Mouse (Mus musculus): ENCODE results near the gene Aqp5.
A peak's percentile ranks its signal among the peaks of the same experiment; 100 is the strongest.

Gene Aqp5

DNA sequence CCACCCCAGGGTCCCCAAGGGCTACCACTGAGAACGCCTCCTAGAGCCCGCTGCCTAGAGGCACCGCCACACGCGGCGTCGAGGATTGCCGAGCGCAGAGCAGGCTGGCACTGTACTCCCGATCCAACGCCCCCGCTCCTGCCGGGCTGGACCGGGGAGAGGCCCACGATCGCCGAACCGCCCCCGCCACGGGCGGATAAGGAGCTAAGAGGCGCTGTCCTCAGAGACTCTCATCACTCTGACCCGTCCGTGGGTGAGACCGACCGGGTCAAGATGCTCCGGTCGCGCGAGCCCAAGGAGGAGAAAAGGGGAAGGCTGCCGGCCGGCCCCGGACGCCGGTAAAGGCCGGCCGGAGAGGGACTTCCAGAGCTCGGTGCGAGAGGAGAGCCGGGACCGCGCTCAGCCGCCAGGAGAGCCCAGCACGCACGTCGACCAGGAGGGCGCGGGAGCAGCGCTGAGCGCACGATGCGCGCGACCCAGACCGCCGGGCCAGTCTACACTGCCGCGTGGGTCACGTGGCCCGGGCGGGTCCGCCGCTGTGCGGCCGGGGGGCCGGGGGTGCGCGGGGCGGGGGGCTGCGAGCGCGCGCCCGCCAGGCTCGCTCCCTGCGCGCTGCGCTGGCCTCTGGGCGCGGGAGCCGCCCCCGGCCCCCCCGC, at the start of gene Aqp5:
TSS of gene Aqp5 (plus strand) at position 354 of the 656 bp plus-strand sequence.
- no peak for DNase-seq (ENCODE audit: low read depth)

DNA sequence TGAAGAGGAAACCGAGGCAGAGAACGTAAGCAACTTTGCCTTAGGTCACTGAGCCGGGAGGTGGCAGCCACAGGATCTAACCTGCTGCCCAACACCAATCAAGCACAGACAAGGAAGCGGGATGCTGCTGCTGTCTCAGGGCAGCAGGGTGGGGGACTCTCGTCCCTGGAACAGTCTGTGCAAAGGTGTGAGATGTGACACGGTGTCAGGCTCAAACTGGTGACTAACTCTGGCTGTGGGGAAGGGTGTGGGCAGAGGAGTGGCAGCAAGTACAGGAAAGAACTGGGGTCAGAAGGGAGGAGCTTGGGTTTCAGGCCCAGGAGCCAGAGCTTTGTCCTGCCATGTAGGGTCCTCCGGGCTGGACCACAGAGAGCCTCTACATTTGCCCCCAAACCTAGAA, 46.5 kb upstream of the Aqp5 start:
- no peak for DNase-seq (ENCODE audit: low read depth)

DNA sequence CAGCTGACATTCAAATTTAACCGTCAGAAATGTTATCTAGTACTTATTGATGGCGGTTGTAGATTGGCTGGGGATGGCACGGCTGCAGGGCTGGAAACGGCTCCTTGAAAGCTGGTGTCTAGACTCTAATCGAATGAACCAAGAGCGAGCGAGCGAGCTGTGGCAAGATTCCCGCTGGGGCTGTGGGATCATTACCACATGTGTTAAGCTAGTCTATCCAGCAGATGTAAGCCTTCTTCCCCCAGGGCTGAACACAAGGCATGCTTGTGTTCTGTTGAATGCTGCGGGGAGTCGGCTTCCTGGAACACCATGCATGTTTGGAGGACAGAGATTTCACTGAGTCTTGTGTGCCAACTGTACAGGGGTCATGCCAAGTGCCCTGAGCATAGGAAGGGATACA, 44.0 kb upstream of the Aqp5 start:
- DNase-seq (ENCODE audit: low read depth), result no peak

DNA sequence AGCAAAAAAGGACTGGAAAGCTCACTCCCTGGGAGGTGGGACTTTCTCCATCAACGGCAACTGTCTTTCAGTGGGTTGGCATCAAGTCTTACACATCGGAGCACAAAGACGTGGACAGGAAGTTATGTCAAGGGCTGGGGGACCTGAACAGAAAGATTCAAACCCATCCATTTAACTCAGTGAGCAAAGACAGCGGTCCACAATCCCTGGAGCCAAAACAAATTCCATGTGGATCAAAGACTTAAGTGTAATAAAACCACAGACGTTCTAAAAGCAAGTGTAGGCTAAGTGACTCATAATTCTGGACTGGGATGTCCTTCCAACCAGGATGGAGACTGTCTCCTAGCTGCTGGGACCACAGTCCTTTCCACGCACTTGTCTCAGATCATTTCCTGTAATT, 42.9 kb upstream of the Aqp5 start:
- no peak for DNase-seq (ENCODE audit: low read depth)

DNA sequence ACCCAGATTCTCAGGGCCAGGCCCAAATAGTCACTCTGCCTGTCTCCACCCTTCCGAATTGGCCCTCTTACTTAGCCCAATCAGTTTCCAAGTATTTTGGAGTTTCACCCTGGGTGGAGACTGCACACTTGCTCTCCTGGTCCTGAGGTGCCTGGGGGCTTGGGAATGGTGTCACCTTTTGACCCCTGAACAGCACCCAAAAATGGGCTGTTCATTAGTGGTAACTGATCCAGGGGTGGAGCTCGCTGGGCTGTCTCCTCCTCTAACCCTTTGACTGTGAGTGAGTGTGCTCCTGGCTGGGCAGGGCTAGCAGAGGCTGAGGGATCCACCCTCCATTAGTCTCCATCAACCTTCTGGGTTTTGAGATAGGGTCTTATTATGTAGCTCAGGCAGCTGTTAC, 40.7 kb upstream of the Aqp5 start:
- no peak for DNase-seq (ENCODE audit: low read depth)

DNA sequence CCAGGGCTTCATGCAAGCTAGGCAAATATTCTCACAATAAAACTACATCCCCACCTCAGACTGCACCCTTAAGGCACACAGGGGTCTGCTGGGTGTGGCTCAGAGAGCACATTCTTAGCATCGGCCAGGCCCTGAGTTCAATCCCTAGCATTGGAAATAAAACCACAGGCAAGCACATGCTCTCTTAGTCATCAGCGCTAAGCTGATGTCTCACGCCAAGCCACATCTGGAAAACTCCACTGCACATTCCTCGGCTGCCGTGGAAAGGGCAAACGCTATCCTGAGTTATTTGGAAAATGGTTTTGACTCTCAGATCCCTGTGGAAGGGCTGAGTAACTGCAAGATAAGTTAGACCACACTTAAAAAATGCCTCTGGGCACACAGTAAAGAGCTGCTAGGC, 36.8 kb upstream of the Aqp5 start:
- no peak for DNase-seq (ENCODE audit: low read depth)

DNA sequence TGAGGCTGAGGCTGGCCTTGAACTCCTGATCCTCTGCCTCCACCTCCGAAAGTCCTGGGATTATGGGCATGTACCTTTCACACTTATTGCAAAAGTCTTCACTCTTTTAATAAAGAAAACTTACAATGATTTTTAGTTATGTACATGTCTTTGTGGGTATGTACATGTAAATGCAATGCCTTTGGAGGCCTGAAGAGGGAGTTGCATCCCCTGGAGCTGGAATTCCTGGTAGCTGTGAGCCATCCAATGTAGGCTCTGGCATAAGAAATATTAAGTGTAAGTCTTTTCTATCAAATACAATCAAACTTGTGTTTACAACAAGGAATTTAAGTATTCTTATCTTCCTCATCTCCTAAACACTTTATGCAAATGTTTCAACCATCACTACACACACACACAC, 31.6 kb upstream of the Aqp5 start:
- DNase-seq (ENCODE audit: low read depth), result no peak

DNA sequence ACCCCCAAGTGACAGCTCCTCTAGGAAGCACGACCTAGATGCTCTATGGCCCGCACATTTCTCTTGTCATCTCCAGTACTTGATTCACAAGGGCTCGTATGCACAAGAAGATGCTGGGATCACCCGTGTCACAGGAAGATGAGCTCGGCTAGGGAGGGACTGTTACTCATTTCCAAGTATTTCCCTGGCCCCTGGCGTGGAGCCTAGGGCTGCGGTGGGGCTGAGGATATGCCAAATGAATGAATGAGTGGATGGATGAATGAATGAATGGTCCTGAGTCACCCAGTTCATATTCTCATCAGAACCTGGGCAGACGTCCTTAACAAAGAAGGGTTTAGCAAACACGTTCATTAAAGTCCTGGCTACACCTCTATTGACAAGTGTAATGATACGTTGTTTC, 30.3 kb upstream of the Aqp5 start:
- no peak for DNase-seq (ENCODE audit: low read depth)

DNA sequence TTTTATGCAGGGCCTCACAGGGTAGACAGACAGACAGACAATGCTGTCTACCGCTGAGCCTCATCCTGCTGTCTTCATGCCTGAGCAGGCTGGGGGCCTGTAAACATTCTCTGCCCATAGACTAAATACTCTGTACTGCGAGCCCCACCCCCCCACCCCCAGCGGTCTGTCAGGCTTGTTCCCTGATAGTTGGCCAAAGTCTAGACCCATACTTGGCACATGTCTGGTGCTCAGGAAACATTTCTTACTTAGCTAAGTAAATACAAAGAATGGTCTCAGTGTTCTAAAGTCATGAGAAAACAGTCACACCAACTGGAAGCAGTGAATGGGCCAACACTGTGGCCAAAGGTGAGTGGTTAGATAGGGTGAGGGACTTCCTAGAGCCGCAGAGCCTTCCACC, 23.2 kb upstream of the Aqp5 start:
- no peak for DNase-seq (ENCODE audit: low read depth)

DNA sequence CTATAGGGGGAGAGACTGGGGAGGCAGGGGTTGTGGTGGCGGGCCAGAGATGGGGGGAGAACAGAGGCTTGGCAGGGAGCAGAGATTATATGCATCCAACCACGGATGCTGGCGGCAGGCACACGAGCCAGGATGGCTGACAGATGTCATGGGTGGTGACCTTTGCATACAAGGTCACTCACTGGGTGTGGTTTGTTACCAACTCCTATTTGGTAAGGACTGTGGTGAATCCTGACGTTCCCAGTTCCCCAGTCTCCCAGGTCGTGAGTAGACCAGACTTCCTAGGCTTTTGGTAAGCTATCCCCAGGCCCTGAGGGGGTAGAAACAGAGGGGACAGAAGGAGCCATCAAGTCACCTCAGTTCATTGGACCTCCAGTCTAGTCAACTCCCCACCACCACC, 21.9 kb upstream of the Aqp5 start:
- no peak for DNase-seq (ENCODE audit: low read depth)

DNA sequence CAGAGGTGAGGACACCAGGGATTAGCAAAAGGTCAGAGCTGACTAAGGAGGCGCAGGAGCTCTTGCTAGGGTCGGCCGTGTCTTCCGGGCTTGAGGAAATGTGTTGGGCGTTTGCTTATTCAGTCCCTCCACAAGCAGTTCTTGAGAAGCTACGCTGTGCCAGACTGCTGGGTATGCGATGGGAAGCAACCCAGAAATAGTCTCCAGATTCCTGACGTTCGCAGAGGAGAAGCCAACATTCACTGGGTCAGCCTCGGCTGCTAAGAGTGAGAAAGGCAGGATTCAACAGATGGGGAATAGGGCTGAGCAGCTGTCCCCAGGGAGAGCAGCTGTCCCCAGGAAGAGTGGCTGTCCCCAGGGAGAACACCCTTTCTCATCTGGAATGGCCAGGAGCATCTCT, 21.5 kb upstream of the Aqp5 start:
- DNase-seq (ENCODE audit: low read depth), result no peak

DNA sequence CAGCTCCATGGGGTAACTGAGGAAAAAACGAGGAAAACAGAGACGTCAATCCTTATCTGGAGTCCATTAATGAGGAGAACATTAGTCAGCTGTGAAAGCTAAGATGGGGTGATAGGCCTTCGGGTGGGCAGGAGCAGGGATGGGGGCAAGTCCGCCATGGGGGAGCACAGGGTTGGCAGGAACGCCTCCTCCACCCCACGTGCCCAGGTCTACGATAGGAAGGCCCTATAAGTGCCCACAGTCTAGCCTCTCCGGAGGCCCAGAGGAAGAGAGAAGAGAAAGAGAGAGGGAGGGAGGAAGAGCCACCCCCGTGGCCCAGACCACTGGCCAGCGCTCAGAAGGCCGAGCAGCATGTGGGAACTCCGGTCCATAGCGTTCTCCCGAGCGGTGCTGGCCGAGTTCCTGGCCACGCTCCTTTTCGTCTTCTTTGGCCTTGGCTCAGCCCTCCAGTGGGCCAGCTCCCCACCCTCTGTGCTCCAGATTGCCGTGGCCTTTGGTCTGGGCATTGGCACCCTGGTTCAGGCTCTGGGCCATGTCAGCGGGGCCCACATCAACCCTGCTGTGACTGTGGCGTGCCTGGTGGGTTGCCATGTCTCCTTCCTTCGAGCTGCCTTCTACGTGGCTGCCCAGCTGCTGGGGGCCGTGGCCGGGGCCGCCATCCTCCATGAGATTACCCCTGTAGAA, 11.6 kb upstream of the Aqp5 start, which contains the start of gene Aqp2:
TSS of gene Aqp2 (plus strand) at position 254 of the 684 bp plus-strand sequence.
- DNase-seq (ENCODE audit: low read depth), result no peak

DNA sequence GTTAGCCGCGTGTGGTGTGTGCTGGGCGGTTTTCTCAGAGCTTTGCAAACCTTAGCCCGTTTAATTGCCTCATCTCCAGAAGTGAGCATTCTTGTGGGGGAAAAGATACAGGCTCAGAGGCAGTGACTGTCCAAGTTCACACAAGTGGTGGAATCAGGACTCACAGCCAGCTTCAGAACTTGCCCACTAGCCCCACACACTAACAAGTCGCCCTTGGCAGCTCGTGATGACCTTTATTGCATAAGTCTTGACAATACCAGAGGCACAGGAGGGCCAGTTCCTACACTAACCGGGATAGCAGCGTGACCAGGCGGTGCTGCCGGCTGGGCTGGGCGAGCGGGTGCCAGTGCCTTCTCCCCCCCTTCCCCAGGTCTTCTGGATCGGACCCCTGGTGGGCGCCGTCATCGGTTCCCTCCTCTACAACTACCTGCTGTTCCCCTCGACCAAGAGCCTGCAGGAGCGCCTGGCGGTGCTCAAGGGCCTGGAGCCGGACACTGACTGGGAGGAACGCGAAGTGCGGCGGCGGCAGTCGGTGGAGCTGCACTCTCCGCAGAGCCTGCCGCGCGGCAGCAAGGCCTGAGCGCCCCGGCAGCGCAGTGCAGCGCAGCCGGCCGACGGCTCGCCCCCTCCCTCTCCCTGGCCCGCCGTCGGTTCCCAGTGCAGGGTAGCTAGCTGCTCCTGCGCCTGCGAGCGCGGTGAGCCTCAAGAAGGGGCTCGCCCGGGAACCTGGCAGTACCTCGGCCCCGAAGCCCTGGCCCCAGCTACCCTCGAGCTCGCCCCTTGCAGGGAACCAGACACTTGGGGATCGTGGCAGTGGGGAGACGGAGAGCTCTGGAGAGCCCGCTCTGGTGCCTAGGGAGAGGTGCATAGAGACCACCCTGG, 6.9 kb upstream of the Aqp5 start:
- DNase-seq (ENCODE audit: low read depth), result no peak

DNA sequence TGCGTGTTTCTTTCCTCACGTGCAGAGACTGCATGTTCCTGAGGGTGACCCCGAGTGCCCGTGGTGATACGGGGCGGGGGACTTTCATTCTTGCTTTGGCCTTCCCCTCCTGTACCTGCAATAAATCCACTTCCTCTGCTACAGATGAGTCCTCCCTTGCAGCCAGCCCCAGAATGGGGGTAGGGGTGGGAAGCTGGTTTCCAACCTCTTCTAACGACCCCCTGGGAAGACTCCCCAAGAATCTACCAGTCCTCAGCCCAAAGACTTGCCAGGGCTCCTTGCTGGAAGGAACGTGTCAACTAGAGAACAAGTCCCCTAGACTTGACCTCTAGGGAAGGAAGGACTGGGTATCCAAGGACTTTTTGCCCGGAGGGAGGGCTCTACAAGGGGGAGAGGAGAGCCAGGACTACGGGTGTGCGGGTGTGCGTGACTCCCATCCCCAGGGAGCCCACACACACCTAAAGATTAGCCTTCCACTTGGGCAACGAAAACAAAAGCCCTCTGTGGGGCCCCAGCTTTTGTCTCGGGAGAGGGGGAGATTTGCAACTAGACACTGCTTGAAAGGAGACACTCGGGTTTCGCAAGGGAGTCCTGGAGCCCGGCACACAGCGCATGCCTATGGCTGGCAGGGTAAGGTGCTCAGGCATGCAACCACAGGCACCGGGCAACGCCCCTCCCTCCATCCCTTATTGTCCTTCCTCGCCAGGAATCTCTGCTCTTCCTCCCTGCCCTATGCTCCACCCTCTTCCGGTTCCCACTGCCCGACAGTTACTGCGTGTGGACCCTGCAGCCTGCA, 6.0 kb upstream of the Aqp5 start:
- DNase-seq (ENCODE audit: low read depth), result no peak

DNA sequence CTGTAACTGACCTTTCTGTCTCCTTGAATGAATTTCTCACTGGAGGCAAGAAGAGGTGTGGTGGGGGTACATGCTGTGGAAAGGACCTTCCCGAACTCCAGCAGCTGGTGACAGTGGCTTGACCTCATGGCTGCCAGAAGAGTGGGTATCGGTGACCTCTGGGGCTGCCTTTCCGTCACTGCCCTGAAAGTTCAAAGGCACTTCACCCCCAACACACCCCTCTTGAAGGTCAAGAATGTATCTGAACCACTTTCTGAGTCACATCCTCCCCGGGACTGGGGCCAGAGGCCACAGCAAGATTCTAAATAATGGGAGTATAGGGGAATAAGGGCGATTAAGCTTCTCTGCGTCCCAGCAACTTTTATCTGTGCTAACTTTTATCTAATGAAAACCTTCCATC, 4.8 kb upstream of the Aqp5 start:
- DNase-seq (ENCODE audit: low read depth), result no peak

DNA sequence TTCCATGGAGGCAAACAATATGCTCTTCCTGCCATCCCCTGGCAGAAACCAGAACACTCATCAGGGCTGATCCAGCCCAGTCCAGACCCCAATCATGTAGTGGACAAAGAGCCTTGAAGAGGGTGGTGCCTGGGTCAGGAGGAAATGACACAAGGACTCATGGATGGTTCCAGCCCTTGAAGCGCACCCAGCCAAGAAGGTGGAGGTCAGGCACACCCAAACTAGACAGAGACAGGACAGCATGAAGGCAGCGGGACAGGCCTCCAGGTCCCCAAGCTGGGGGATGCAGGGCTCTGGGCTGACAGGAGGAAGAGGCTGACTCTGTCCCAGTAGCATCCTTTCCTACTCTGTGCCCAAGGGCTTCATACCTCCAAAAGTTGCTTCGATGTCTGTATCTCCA, 4.1 kb upstream of the Aqp5 start:
- no peak for DNase-seq (ENCODE audit: low read depth)

DNA sequence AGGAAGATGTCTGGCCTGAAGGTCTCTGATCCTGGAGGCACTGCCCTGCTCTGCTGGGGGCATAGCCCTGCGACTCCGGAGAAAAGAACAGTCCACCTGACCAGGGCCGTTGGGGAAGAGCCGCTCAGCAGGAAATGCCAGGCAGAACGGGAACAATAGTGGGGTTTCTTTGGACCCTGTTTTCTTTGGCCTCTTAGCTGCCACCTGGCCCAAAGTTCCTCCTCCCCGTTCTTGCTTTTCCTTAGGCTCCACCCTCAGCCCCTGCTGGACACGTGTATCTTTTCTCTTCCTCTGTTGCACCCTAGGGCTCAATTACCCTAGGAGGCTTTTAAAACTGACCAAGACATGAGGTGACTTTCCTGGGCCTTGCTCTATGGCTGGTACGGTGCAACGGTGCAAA, 1.3 kb upstream of the Aqp5 start:
- no peak for DNase-seq (ENCODE audit: low read depth)

DNA sequence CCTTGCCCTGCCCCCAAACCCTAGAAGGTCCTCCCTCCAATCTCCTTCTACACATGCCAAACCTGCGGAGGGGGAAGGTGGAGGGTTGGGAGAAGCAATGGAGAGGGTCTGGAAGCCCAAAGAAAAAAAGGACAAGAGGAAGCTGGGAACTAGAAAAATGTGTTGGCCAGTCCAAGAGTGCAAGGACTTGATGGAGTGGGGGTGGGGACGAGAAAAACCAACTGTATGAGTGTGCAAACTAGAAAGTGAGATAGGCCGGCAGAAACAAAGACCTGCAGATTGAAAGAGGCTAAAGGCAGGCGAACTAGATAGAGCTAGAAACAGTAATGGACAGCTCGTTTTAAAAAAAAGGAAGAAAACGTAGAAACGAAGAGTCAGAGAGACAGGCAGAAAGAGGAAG, 878 bp upstream of the Aqp5 start:
- DNase-seq (ENCODE audit: low read depth), result no peak

DNA sequence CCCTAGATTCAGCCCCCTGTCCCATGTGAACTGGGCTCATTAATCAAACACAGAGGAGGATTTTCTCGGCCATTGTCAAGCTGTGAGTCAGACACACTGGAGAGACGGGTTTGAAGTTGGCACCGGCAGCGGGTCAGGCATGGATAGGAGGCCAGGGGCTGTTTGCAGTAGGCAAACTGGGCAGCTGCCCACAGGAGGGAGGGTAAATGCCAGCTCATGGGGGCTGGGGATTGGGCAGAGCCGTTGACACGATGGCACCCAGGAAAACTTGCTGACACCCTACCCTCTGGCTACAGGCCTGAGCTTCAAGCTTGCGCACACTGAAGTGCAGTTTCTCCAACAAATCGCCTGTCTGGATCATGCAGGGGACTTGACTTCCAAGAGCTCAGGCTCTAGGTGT, 1.6 kb downstream of the Aqp5 start:
- DNase-seq (ENCODE audit: low read depth), result no peak

DNA sequence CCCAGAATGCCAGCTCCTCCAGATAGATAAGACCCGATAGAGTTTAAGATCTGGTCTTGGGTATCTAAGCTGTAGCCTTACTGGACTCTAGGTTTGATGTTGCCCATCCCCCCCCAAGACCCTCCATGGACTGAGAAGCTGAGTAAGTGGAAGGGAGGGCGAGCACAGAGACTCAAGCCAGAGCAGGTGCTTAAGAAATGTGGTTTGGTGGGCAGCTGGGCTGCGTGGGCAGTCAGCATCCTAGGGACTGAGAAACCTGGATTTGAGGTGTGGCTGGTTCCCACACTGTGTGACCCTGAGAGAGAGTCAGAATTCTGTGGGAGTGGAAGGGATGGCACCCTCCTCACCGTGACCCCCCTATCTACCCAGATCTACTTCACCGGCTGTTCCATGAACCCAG, 2.3 kb downstream of the Aqp5 start:
- no peak for DNase-seq (ENCODE audit: low read depth)

DNA sequence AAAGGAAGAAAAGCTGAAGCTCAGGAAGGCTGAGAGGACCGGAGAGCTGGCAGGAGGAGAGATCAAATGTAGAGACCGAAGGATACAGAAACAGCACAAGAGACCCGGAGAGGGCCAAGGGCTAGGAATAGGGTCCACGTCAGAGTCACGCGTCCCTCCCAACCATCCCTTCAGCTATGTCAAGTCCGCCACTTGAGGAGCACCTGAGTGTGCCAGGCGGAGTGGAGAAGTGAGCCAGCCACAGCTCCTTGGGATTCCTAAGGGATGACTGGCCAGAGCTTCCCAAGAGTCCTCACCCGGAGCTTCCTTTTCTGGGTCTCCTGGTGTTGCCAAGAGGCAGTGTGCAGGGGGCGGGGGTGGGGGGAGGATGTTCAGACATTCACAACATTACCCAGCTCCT, 4.4 kb downstream of the Aqp5 start:
- no peak for DNase-seq (ENCODE audit: low read depth)

DNA sequence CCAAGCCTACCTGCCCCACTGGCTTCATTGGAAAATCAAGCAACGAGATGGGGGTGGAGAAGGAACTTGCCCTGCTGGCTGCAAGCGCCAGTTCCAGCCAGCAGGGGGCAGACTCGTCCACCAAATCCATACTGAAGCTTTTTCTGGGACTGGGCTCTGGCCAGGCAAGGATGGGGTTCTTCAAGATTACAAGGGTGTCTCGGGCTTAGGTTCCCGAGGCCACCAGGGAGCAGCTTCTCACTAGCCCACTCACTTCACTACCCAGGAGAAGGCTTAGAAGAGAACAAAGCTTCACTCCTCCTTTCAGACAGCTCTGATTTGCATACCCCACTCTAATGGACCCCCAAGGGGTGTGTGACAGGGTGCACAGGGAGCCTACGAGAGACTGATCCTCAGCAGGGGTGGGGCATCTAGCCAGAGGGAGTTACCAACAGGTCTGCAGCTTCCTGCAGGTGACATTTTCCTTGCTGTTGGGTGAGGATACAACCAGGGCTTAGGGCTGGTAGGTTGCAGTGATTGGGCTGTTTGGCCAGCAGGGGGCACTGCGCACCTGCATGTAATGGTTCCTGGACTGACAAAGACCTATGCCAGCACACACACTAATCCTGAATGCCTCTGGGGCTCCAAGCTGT, 5.6 kb downstream of the Aqp5 start:
- peak; percentile 86 for DNase-seq (ENCODE audit: low read depth)
